Mouse (Mus musculus) heart, postnatal 0 days (tissue): ENCODE data around the gene Dynlrb1. TPM values are rescaled to one million over a fixed set of nuclear protein-coding genes. Genes with fewer than 3 reads are reported as not detected.
A peak's percentile ranks its signal among the peaks of the same experiment; 100 is the strongest.

Experiments
- ATAC-seq: fragments of 200-750 bp; cut with Nextera tagmentation; 2 replicates; pipeline ENCODE4 v1.8.0; 2017; ENCODE audit warnings: low read depth, moderate number of reproducible peaks, moderate library complexity; ENCODE audit not compliant: insufficient read depth
- DNase-seq: peaks from one replicate; pipeline ENCODE4 v3.0.0-alpha.2; 2016; ENCODE audit warnings: low spot score
- H3K27ac ChIP-seq: fragments of 300-500 bp; sonication (generic); 2 replicates; pipeline ENCODE4 v1.5.1; 2014; ENCODE audit warnings: low read depth, mild to moderate bottlenecking
- H3K27me3 ChIP-seq: fragments of 300-500 bp; sonication (generic); 2 replicates; pipeline ENCODE4 v1.6.1; 2014; ENCODE audit warnings: low read length, mixed read lengths; ENCODE audit not compliant: control insufficient read depth, insufficient read depth
- H3K36me3 ChIP-seq: fragments of 300-500 bp; sonication (generic); replicated peaks from 2 replicates; pipeline ENCODE4 v1.6.1; 2014; ENCODE audit warnings: low read length, mixed read lengths; ENCODE audit not compliant: control insufficient read depth, insufficient read depth
- H3K4me1 ChIP-seq: fragments of 300-500 bp; sonication (generic); 2 replicates; pipeline ENCODE4 v1.6.1; 2014; ENCODE audit warnings: antibody characterized with exemption; ENCODE audit not compliant: control insufficient read depth, insufficient read depth
- H3K4me2 ChIP-seq: fragments of 300-500 bp; sonication (generic); 2 replicates; pipeline ENCODE4 v1.6.1; 2014; ENCODE audit warnings: low read depth, mild to moderate bottlenecking, low read length, moderate library complexity
- H3K4me3 ChIP-seq: fragments of 300-500 bp; sonication (generic); 2 replicates; pipeline ENCODE4 v1.5.1; 2014; ENCODE audit warnings: low read depth, low read length
- H3K9ac ChIP-seq: fragments of 300-500 bp; sonication (generic); replicated peaks from 2 replicates; pipeline ENCODE4 v1.6.1; 2014; ENCODE audit warnings: low read depth, low read length, mixed read lengths
- H3K9me3 ChIP-seq: fragments of 300-500 bp; sonication (generic); replicated peaks from 2 replicates; pipeline ENCODE4 v1.6.1; 2016; ENCODE audit warnings: low read length; ENCODE audit not compliant: control insufficient read depth
- CTCF ChIP-seq: IDR thresholded peaks from 2 replicates; pipeline ENCODE4 v1.5.1; 2016; ENCODE audit warnings: antibody characterized with exemption, control low read depth, low read depth
- EP300 ChIP-seq: IDR thresholded peaks from 2 replicates; pipeline ENCODE4 v1.6.1; 2016; ENCODE audit warnings: antibody characterized with exemption, low read depth
- WGBS: fragments of 180-500 bp; shearing (Covaris S2); extraction: QIAGEN DNeasy Blood & Tissue Kit; methylation state at CpG from one replicate; pipeline ENCODE4 v1.1.7; 2014; 5-methylcytosine and 5-hydroxymethylcytosine counted together
- polyA plus RNA-seq: library from polyadenylated mRNA; unstranded; fragments of >200 nt; fragmentation: Nextera tagmentation; extraction: Ambion mirVana; gene quantifications from 2 replicates; pipeline ENCODE4 v1.2.1, GENCODE M21; 2015
- total RNA-seq: library from RNA; depleted of rRNA; stranded (reverse); fragments of >200 nt; gene quantifications from 2 replicates; pipeline ENCODE4 v1.2.3, GENCODE M21; 2014; ENCODE audit warnings: low replicate concordance

Dynlrb1 gene
- total and polyA plus RNA-seq, 2 experiments from 2014 or later: 215 to 423 TPM

- Histone ChIP-seq H3K4me2 (no peak overlapping the region), H3K9me3 (no peaks in the 10 kb centered on the region), H3K4me1 (peaks cover 30% of the 10 kb centered on the region), H3K9ac (no peak overlapping the region), H3K27ac (peak overlapping the region; percentile 85), H3K36me3 (no peaks in the 10 kb centered on the region; the same call in 1 of the 2 replicates), H3K27me3 (no peaks in the 10 kb centered on the region), H3K4me3 (no peak overlapping the region)
- ATAC-seq: no peak
- WGBS: 66% methylated on average over 4 of the region's 4 CpGs
- DNase-seq: no peak
- TF ChIP-seq CTCF: no peak
- no peak for TF ChIP-seq EP300
Observed at GRCm38 (mm10) chr2:155283793-155284192, 47.5 kb downstream of the Dynlrb1 start.

- no peak for TF ChIP-seq CTCF
- TF ChIP-seq EP300: no peak
- ATAC-seq (no peak), DNase-seq (peak; percentile 16)
- peaks cover 30% of the 10 kb centered on the region for H3K4me1 ChIP-seq
- 0 out of 2 replicates have a peak overlapping the region, but pooled peaks have one; percentile 0 for H3K9ac ChIP-seq
- no peak overlapping the region; the same call in 1 of the 2 replicates for H3K4me2 ChIP-seq
- H3K4me3 ChIP-seq: no peak overlapping the region
- H3K27ac ChIP-seq: peak overlapping the region; percentile 85
- no peaks in the 10 kb centered on the region for H3K27me3 ChIP-seq
- 33% methylated on average over 7 of the region's 7 CpGs for WGBS
- no peaks in the 10 kb centered on the region; the same call in 1 of the 2 replicates for H3K36me3 ChIP-seq
- H3K9me3 ChIP-seq: no peaks in the 10 kb centered on the region
Observed at GRCm38 (mm10) chr2:155284647-155285046, 48.3 kb downstream of the Dynlrb1 start.

- Histone ChIP-seq H3K4me3 (no peak overlapping the region), H3K4me1 (peaks cover 30% of the 10 kb centered on the region), H3K27me3 (no peaks in the 10 kb centered on the region), H3K4me2 (no peak overlapping the region), H3K9me3 (no peaks in the 10 kb centered on the region), H3K9ac (no peak overlapping the region), H3K27ac (peak overlapping the region; percentile 85), H3K36me3 (peaks cover 3% of the 10 kb centered on the region; the same call in 1 of the 2 replicates)
- 90% methylated on average over 6 of the region's 6 CpGs for WGBS
- DNase-seq: no peak
- TF ChIP-seq CTCF (no peak), EP300 (no peak)
- no peak for ATAC-seq
Observed at GRCm38 (mm10) chr2:155285744-155286143, 49.4 kb downstream of the Dynlrb1 start.

- Histone ChIP-seq H3K4me1 (peaks cover 30% of the 10 kb centered on the region), H3K27ac (peak overlapping the region; percentile 91), H3K36me3 (peaks cover 10% of the 10 kb centered on the region; the same call in 1 of the 2 replicates), H3K9ac (no peak overlapping the region), H3K4me3 (no peak overlapping the region), H3K4me2 (no peak overlapping the region), H3K27me3 (no peaks in the 10 kb centered on the region), H3K9me3 (no peaks in the 10 kb centered on the region)
- 37% methylated on average over 4 of the region's 4 CpGs for WGBS
- TF ChIP-seq CTCF: peak; percentile 18; the same call in 1 of the 2 replicates
- TF ChIP-seq EP300: peak; percentile 96
- ATAC-seq (peak; percentile 91), DNase-seq (peak; percentile 88)
Observed at GRCm38 (mm10) chr2:155287456-155288250, 51.3 kb downstream of the Dynlrb1 start.

- H3K9me3 ChIP-seq: no peaks in the 10 kb centered on the region
- no peak overlapping the region for H3K27ac ChIP-seq
- H3K4me3 ChIP-seq: no peak overlapping the region
- DNase-seq (no peak), ATAC-seq (no peak)
- peaks cover 14% of the 10 kb centered on the region; the same call in 1 of the 2 replicates for H3K36me3 ChIP-seq
- H3K4me1 ChIP-seq: peaks cover 7% of the 10 kb centered on the region
- no peak for TF ChIP-seq CTCF
- TF ChIP-seq EP300: no peak
- no peak overlapping the region for H3K4me2 ChIP-seq
- no peak overlapping the region for H3K9ac ChIP-seq
- no peaks in the 10 kb centered on the region for H3K27me3 ChIP-seq
- WGBS: 90% methylated on average over 8 of the region's 8 CpGs
Observed at GRCm38 (mm10) chr2:155290066-155290465, 53.7 kb downstream of the Dynlrb1 start.

- 45% methylated on average over 2 of the region's 2 CpGs for WGBS
- Histone ChIP-seq H3K36me3 (peaks cover 43% of the 10 kb centered on the region), H3K4me3 (no peak overlapping the region), H3K27ac (peak overlapping the region; percentile 81), H3K27me3 (no peaks in the 10 kb centered on the region), H3K4me1 (no peaks in the 10 kb centered on the region), H3K9ac (no peak overlapping the region; the same call in 1 of the 2 replicates), H3K4me2 (no peak overlapping the region), H3K9me3 (no peaks in the 10 kb centered on the region)
- TF ChIP-seq EP300 (peak; percentile 82), CTCF (peak; percentile 41)
- ATAC-seq (peak; percentile 94), DNase-seq (peak; percentile 86)
Observed at GRCm38 (mm10) chr2:155293382-155293781, 57.0 kb downstream of the Dynlrb1 start.
